Mouse (Mus musculus) left cerebral cortex, adult 9 months (tissue): ENCODE measurements around the gene Krt15.

Source experiments
- DNase-seq, 2 experiments: peaks; one replicate each; pipeline ENCODE4 v3.0.0; 2022; ENCODE audit warnings: low spot score in 2 of 2

Krt15 gene

GRCm38 (mm10) chr11:100124901-100125300 lies 10.8 kb downstream of the Krt15 start:
- no peak for DNase-seq

GRCm38 (mm10) chr11:100121466-100121865 lies 14.3 kb downstream of the Krt15 start, which contains the start of gene Krt13:
Gene Krt13, minus strand, starts transcription at chr11:100121566.
- no peak for DNase-seq

- no peak for DNase-seq
Measured at GRCm38 (mm10) chr11:100120331-100120730, 15.4 kb downstream of the Krt15 start.

- DNase-seq = no peak
Measured at GRCm38 (mm10) chr11:100113742-100114029, 22.0 kb downstream of the Krt15 start.

GRCm38 (mm10) chr11:100112935-100113741 lies 22.6 kb downstream of the Krt15 start:
- no peak for DNase-seq

GRCm38 (mm10) chr11:100105576-100106122 lies 30.1 kb downstream of the Krt15 start, which contains the start of gene Krt36:
Gene Krt36, minus strand, starts transcription at chr11:100105626.
- no peak for DNase-seq

- DNase-seq = no peak
Measured at GRCm38 (mm10) chr11:100102693-100103429, 32.9 kb downstream of the Krt15 start.

GRCm38 (mm10) chr11:100100391-100100790 lies 35.3 kb downstream of the Krt15 start:
- DNase-seq = no peak

- DNase-seq = no peak
Measured at GRCm38 (mm10) chr11:100097819-100098218, 37.9 kb downstream of the Krt15 start.

- DNase-seq = no peak
Measured at GRCm38 (mm10) chr11:100096141-100096540, 39.6 kb downstream of the Krt15 start, which contains the start of gene Krt35. Gene Krt35, minus strand, starts transcription at chr11:100096241.

GRCm38 (mm10) chr11:100088378-100089025 lies 47.2 kb downstream of the Krt15 start:
- DNase-seq = peak in 1 of 2 experiments; percentile 13

GRCm38 (mm10) chr11:100087861-100088260 lies 47.9 kb downstream of the Krt15 start, which contains the start of gene Krt32:
Gene Krt32, minus strand, starts transcription at chr11:100088226.
- no peak for DNase-seq
